Mouse (Mus musculus) heart, adult 9 months (tissue): ENCODE measurements around the gene Olfr159.
"Not testable (repeated sequence)": the region's sequence is repeated elsewhere in the genome, so short reads cannot be mapped to it uniquely, and the experiment has no call there.

Source experiments
- DNase-seq, 2 experiments: peaks; one replicate each; pipeline ENCODE4 v3.0.0; 2022; ENCODE audit warnings: low spot score in 2 of 2

Olfr159 gene

DNA sequence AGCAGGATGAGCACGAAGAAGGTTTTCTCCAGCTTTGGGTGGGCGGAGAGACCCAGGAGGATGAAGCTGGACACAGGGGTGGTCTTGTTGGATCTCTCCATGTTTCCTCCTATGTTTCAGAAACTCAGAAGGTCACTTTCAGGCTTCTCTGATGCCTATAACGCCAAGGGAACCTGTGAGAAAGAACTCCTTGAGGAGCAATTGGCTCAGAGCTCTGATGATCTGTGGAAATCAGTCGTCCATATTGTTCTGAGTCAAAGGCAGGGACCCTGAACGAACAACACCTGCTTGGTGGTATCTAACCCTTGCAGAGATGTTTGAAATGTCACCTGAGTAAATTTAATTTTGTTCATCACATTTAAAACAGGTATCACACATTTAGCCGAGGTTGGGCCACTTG is at the start of gene Olfr159:
Olfr159 (minus strand) TSS at position 101 of the 400 bp plus-strand sequence.
- DNase-seq, result no peak

DNA sequence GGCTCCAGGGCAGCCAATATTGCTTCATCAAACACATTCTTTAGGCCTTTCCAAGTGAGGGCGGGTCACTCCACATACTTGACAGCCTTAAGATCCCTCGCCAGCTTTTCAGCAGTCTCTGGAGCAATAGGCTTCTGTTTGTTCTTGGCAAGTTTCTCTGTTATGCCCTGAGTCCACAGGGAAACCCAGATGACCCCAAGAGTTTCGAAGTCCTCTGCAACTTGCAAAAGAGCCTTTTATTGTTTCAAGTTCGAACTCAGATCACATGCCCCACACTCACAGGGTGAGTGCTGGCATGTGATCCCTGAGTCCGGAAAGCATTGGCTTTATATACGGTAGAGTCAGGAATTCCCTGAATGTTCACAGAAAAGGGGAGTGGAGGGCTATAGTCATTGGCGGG is 28.1 kb upstream of the Olfr159 start:
- no peak for DNase-seq

DNA sequence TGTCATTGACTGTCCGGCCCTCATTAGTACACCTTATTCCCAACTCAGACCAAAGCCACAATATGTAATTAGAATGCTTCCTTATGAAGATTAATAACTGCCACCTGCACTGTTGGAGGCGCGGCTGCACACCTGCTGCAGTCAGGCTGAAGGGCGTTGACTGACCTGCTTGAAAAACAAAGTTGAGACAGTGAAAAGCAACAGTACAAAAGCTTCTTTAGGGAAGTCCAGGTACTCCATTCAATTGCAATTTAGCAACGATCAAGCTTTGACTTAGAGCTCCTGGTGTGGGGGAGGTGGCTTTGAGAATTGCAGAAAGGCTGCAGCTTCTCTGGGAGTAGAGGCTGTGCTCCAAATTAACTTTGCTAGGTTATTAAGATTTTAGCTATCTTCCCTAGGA is 25.0 kb upstream of the Olfr159 start:
- not testable (repeated sequence) for DNase-seq

DNA sequence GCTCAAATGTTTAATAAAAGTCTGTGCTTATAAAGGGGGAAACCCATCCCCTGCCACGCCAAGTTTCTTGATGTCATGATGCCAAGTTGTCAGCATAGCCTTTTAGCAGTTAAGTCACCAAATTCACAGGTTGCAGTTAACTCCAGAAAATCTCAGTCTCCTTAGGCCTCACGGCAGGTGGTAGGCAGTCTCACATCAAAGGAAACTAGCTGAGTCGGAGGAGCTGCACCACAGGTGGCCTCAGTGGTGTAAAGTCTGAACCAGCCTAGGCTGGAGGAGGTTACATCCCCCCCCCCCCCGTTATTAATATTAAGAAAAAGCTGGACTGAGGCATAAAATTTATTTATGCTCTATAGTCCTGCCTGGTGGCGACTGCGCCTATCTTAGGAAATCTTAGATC is 24.5 kb upstream of the Olfr159 start:
- no peak for DNase-seq

DNA sequence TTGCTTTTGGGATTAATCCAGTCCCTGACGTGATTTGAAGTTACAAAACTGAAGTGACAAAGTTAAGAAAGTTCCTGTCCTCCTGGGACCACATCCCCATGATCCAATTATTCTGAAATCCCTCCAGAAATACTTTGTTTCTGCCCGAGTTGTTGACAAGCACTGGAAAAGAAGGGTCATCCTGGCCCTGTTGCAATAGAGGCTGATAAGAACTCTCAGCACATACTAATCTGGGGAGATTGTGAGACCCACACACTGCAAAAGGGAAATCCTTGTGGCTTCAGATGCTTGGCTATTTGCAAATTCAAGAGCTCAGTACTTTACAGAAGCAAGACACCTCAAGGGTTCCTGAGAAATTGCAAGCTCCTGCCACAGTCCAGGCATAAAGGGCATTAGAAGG is 1.5 kb upstream of the Olfr159 start:
- peak in 1 of 2 experiments; percentile 21 for DNase-seq

DNA sequence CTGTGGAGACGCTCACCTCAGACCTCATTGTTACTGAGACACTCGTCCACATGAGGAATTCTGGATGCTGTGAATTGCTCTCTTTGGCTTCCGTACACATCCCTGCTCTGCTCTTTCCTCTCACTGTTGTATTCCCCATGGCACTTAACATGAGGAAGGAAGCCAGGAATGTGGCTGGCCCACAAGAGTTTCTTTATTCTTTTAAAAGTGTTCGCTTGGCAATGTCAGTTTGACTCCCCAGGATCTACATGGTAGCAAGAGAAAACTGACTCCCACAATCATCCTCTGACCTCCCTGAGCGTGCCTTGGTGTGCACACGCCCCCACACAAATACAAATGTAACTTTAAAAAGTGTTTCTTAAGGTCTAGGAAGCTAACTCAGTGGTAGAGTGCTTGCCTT is 817 bp upstream of the Olfr159 start:
- DNase-seq, result no peak

DNA sequence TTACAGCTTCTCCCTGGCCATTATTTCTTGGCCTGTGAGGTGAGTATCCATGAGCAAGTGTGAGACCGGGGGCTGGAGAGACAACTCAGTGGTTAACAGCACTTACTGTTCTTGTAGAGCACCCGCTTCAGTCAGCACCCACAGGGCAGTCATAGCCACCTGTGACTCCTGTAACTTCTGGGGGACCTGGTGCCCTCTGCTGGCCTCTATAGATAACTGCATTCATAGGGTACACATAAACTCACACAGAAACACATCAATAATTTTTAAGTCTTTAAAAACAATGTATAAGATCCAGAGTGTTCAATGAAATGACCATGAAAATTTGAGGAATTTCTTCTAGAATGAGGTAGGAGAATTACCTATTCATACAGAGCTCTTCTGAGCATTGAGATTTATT is 1.4 kb downstream of the Olfr159 start:
- no peak for DNase-seq

DNA sequence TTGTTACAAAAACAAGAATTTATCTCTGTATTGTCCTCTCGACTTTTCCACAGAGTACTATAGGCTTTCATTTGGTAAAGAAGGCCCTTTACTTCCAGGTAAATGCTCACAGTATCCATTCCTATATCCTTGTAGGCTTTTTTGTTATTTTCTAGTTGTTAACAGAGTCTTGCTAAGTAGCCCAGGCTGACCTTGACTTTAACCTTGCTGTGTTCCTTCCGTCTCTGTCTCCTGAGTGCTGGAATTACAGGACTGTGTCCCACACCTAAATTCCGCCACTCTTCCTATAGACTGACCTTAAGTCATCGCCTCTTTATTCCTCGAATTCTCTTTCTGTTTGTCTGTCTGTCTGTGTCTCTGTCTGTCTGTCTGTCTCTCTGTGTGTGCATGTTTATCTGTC is 2.5 kb downstream of the Olfr159 start:
- no peak for DNase-seq

DNA sequence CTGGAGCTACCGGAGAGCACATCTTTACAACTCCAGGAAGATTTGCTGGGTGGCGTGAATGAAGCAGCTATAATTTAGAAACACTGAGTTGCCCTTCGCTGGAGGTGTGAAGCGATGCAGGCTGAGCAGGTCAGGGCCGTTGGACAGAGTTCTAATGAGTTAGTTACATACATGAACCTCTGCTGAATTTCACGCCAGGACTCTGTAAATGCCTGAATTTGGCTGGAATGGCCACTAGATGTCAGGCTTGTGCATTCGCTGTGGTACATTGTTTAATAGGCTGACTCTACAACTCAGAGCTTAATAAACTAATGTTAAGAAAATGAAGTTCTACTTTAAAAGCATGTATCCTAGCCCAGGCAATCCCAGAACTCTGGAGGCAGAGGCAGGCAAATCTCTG is 7.4 kb downstream of the Olfr159 start:
- peak in 1 of 2 experiments; percentile 61 for DNase-seq

DNA sequence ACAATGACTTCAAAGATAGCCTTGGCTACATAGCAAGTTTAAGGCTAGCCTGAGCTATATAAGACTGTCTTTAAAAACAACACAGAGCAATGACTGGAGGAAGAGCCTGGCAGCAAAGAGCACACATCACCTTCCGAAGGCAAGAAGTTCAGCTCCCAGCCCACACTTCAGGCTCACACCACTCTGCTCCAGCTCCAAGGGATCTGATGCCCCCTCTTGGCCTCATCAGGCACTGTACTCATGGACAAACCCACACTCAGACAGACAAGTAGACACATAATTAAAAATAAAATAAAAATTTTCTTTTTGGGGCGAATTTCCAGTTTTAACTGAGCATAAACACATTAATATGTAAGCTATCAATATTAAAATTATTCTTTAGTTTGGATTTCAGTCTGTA is 9.5 kb downstream of the Olfr159 start:
- no peak for DNase-seq

DNA sequence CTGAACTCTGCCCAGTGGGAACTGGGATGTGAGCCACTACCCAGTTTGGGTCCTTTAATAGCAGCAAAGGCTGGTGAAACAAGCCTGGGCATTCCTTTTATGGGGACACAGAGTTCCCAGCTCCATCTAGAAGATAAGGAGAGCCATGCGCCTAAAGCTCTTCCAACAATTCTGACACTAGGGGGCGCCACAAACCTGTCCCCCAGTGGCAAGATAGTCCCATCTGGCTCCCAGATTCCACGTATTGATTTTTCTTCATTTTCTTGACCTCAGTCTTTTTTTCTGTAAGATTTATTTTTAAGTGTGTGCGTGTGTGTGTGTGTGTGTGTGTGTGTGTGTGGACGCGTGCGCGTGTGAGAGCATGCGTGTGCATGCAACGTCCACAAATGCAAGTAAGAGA is 10.3 kb downstream of the Olfr159 start:
- no peak for DNase-seq

DNA sequence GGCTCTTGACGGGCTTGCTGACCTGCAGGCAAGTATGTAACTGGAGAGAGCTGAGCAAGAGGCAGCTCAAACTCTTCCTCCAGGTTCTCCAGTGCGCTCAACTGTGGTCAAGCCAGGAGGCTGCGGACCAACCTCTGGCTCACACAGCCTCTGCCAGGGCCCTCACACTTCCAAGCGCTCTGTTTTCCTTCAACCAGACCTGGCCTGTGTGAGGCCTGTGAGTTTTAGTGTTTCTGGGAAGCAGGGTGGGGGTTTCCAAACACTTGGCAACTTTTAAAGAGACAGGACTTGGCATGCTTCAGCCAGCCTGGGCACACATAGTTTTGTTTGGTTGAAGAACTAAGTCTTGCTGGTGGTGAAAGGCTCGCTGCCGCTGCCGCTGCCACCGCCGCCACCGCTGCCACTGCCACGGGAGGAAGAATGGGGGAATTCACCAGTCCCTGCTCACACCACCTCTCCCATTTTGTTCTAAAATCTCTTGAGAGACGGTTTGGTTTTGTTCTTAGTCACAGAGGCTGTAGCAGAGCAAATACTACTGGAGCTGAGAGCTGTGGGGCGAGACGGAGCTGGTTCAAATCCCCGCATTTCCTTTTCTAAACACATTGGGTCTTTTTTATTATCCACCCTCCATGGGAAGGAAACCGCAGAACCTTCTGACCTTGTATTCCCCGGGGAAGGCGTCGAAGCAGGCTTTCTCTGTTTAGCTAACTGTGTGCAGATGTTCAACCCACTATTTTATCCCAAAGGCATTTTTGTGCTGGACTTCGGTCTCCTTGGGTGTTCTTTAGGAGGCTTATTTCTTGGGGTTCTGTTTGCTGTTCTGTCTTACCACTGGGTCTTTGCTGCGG is 11.0 kb downstream of the Olfr159 start:
- DNase-seq, result peak; percentile 52 to 54

DNA sequence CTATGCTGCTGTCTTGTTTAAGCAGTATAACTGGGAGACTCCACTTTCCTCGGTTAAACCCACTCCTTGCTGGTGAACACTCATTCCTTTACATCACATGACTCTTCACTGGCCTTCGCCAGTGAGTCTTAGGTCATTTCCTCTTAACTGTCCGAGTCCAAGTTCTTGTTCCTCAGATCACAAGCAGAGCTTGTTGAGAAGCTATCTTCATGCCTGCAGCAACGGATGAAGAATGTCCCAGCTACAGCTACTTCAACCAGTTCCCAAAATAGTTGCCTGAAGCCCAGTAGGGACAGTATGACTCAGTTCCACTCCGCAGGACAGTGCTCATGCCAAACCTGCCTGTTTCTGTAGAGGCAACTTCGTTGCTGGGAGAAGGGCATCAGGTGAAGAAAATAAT is 13.6 kb downstream of the Olfr159 start:
- peak; percentile 51 to 73 for DNase-seq

DNA sequence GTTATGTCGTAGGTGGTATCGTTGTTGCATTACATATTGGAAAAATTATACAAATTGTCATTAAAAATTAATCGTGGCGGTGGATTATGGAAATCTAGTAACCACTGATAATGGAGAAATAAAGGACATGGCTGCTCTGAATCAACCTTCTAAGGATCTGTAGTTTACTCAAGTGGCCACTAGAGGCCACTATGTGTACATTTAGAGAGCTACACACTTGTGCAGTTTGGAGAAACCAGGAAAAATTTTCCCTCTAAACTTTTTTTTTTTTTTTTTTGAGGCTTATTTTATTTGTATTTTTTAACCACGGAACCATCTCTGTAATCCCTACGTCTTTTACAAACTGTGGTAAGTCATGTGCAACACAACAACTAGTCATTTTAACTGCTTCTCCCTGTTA is 25.6 kb downstream of the Olfr159 start:
- peak in 1 of 2 experiments; percentile 42 for DNase-seq

DNA sequence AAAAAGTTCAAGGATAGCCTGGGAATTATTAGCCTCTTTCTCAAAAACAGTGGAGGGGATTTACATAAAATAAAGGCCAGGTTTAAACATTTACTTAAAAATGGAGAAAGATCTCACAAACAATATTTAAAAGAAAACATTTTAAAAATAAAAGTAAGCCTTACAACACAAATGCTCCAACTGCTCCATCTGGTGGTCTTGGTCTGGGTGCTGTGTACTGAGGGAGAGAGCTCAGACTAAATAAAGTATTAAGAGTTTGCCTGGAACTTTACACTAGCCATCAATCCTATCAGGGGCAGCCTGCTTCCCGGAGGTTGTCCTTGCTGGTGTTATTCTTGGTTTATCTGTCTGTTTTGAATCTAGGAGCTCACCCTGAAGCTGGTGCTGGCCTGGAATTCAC is 27.7 kb downstream of the Olfr159 start:
- no peak for DNase-seq

DNA sequence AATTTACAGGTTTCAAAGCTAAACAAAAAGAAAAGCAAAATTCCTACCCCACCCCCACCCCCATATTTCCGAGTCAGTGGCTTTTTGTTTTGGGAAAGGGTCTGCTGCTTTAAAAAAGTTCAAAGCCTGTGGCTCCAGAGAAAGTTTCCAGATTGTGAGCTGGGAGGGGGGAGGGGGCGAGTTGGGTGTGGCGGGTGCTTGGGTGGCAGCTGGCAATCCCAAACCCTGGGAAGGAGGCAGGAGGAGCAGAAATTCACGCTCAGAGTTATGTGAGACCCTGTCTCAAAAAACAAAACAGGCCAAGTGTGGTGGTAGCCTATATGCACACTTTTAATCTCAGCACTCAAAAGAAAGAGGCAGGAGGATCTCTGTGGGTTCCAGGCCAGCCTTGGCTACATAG is 28.2 kb downstream of the Olfr159 start:
- DNase-seq, result no peak

DNA sequence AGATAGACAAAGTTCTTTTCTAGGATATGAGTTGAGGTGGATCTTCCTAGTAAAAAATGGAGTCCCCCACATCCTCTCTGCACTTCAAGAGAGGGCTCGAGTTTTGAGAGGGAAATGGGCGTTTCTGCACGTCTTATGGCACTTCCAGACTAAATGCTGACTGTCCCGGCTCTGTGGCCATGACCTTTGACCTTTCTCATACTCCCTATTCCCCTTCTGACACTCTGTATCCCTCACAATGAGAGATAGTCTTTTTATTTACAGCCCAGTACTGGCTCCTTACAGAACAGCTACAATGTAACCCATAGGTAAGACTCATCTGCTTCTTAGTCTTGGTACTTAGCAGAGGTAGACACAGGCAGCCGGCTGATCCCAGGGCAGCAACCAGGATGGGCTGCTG is 29.3 kb downstream of the Olfr159 start:
- DNase-seq, result no peak

DNA sequence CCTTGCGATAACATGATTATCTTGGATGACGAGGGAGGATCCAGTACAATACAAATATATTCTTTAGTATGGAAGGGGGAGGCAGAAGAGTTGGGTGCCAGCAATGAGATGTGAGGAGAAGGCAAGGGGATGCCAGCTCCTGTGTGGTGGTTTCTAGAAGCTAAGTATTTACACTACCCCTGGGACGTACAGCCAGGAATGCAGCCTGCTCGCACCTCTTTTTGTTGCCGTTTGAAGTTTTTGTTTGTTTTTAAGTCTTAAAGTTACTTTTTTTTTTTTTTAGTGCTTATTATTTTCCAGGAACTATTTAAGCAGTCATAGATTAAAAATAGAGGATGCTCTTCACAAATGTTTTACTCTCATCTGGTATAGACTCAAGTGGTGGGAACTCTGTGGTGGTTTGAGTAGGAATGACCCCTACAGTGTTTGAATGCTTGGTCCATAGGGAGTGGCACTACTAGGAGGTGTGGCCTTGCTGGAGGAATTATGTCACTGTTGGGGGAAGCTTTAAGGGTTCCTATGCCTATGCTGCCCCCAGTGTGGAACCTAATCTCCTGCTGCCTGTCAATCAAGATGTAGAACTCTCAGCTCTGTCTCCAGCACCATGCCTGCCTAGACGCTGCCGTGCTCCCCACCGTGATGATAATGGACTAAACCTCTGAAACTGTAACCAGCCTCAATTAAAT is 31.7 kb downstream of the Olfr159 start:
- no peak for DNase-seq

DNA sequence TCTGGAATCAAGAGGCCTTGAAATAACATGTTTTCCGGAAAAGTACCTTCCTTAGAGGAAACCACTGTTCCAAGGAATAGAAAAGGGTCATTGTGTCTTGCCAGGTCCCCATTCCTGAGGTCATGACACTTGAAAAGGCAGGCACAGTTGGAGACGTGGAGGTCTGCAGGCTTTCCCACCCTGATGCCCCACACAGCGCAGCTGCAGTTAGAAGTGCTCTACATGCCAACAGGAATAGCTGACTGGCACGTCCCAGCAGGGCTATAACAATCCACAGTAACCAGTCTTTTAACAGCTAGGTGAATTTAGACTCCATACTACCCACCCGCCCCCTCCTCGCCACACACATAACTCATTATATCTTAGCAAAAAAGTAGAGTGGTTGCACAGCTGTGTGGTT is 33.7 kb downstream of the Olfr159 start:
- no peak for DNase-seq

DNA sequence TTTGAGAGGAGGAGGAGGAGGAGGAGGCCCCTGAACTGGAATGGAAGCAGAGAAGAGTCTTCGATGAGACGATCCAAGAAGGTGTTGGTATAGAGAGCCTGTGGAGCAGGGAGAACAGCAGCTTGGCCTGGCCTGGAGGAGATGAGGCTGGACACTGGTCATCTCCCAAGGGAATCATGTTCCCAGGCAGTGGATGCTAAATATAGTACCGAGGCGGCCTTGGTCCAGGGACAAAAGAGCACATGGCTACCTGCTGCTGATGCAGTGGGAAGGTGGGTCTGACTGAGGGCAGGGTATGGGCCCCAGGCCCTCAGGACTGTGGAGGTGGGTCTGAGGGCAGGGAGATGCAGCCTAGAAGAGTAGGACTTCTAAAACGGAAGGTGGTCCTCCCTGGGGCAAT is 37.6 kb downstream of the Olfr159 start:
- peak; percentile 39 to 54 for DNase-seq

DNA sequence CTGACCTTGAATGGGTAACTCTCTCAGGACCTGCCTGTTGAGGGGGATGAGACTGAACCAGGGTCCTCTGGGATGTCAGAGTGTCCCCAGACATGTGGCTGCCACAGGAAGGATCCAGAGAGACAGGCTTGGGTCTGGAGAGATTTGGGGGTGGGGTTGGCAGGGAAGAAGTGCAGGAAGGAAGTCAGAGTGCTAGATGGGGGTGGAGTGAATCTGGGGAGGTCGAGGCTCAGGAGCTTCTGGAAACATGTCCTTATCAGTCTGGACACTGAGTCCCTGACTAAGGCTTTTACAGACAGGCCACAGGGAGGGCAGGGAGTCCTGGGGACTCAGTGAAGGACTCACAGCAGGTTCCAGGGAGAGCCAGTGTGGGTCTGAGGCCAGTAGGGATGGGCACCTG is 38.6 kb downstream of the Olfr159 start:
- peak; percentile 46 to 47 for DNase-seq

DNA sequence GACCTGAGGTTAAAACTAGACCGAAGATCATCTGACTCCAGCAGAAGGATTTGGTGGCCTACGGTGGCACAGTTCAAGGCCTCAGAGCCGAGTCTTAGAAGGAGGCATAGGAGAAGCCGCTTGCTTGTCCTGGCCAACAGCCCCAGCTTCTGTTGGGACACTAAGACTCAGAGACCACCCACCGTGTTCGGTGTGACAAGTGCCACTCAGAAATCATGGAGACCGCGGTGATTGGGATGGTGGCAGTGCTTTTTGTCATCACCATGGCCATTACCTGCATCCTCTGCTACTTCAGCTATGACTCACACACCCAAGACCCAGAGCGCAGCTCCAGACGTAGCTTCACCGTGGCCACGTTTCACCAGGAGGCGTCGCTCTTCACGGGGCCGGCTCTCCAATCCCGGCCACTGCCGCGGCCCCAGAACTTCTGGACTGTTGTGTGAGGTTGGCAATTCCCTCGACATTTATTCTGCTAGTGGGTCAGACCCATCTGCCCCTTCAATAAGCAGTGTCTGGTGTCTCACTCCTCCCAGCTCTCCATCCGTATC is 40.0 kb downstream of the Olfr159 start:
- peak; percentile 32 to 55 for DNase-seq
